Mouse (Mus musculus) embryonic stem cell, embryonic (primary cell): ENCODE measurements around the gene Kcnip4.

Experiments used
- CTCF ChIA-PET, 4 experiments: fragments of 300-600 bp in 2 of 4; fragments of 350-600 bp in 2 of 4; sonication (Branson Sonifier 250); formaldehyde crosslinking; loops; one replicate each; lab custom pipeline; 2022; ENCODE audit warnings: inconsistent platforms in 2 of 4; lab: Charles Lee
- POLR2A ChIA-PET, 4 experiments: fragments of 300-600 bp in 2 of 4; fragments of 350-600 bp in 2 of 4; sonication (Branson Sonifier 250); formaldehyde crosslinking; loops; one replicate each; lab custom pipeline; 2022; ENCODE audit warnings: antibody characterized with exemption in 4 of 4, inconsistent platforms in 1 of 4; lab: Charles Lee

Gene Kcnip4

DNA sequence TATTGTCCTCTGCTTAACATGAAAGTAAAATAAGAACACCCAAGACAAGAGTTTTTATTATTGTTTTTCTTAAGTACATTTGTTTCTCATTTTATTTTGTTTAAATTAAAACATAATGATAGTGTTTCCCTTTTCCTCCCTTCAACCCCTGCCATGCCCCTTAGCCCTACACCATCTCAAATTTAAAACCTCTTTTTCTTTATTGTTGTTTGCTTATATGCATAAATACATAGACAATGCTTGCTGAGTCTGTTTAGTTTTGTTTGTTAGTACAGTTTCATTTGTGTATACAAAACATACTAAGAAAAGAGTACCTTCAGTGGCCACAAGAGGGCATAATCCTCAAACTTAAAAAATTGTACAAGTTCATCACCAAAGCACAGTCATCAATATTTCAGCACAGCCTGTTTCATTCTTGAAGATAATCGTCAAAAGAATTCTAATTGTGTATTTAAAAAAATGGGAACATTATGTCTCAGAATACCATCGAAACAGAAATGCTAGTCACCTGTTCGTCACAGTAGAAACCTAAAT is 154.1 kb downstream of the Kcnip4 start:
- ChIA-PET CTCF (interaction anchor here in 2 of 4 experiments (0.9 to 1.2 kb wide), 2 partner anchors 591 to 592 kb away, joined by 4 read pairs; no protein-coding TSS in a partner anchor), POLR2A (no interaction called here)

DNA sequence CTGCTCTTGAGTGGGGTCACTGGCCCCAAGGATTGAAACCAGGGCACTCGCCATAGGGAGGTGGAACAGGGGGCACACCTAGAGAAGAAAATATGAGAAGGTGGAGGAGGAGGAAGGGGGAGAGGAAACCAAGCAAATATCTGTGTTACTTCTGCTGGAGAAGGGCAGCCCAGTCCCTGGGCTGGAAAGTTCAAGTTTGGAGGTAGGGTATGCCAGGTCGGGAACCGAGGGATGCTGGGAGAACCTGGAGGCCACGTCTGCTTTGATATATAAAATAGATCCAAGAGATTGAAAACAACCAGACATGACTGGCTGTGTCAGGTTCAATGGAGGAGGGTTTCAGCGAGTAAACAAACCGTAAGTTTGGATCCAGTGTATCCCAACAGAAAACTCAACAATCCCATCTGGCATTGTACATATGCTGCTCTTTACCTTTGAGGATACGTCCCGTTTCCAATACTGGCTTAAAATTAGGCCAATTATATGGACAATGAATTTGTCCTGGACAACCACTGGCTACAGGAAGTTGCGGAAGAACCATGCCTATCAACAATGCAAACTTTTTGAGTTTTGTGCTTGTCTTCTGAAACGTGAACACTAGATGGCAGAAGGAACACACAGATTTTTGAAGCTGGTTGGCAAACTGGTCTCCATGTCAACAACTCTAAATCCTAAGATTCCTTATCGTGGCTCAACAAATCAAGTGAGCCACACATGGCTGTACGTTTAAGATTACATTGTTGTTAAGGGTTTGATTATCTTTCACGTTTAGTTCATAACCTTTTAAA is 155.9 kb downstream of the Kcnip4 start:
- CTCF ChIA-PET, result interaction anchor here in 2 of 4 experiments (0.5 to 1.3 kb wide), 4 partner anchors 592 to 607 kb away, joined by 3 to 11 read pairs (median 6); no protein-coding TSS in a partner anchor

DNA sequence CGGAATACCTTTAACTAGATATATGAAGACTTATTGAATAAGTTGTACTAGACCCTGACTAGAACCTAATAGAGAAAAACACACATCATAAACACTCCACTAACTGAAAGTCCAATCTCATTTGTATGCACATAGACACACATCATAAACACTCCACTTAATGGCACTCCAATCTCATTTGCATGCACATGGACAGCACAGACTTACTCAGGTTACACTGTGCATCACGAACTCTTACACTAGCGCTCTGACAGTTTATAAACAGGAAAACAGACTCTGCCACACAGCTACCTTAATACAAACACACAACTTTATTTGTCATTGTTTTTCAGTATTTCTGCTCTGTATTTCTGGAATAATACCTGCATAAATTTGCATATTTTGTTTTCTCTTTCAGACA is 168.3 kb downstream of the Kcnip4 start:
- ChIA-PET CTCF (no interaction called here), POLR2A (no interaction called here)

More for the DNA sequence above, 155.9 kb downstream of the Kcnip4 start:
- POLR2A ChIA-PET, result no interaction called here

DNA sequence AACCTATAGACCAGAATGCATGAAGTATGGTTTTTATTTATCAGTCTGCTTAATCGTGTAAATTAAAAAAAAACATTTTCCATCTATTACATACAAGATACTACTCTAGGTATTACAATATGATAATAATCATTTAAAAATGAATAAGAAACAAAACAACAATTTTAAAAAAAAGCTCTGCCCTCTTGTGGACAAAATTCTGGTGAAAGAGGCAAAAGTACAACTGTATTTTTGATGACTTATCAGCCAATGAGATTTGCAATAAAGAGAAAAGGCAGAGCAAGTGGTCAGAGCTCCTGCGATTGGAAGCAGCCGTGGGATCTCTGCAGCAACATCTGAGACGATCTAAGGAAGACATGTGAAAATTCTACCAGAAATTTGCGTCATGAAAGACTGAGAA is 172.6 kb downstream of the Kcnip4 start:
- ChIA-PET POLR2A (no interaction called here), CTCF (interaction anchor here in 1 of 4 experiments (0.6 kb wide), 1 partner anchor 48 kb away, joined by 3 read pairs; no protein-coding TSS in a partner anchor)

DNA sequence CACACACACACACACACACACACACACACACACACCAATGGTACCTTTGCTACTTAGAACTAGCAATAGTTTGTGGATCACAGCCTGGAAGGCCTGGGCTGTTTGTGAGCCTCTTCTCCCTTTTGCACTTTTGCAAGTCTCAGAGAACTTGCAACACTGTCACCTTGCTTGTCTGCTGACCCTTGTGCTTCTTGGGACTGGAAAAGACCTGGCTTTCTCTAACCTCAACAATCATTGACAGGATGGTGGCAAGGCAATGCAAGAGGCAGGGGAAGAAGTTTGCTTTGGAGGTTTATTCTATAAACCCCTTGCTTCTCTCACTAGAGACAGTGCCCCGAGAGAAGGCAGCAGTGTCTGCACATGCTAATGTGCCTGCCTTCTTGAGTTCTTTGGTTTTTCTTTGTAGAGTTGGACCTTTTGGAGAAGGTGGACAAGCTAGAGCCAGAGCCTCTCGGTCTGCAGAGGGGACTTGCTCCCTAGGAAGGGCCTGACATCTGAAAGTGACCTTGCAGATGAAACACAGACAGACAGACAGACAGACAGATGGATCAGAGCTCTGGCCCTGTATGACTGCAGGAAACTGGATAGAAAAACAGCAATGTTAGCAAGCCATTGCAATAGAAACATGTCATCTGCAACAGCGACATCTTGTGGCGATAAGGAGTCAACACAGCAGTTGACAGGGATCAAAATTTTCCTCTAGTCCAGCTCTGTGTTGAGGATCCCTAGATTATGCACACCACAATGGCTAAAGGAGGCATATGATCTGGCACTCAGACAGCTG is 174.4 kb downstream of the Kcnip4 start:
- ChIA-PET POLR2A (no interaction called here), CTCF (interaction anchor here (0.5 to 1.6 kb wide), 9 partner anchors 12 to 1308 kb away, joined by 3 to 7 read pairs (median 3); no protein-coding TSS in a partner anchor)

DNA sequence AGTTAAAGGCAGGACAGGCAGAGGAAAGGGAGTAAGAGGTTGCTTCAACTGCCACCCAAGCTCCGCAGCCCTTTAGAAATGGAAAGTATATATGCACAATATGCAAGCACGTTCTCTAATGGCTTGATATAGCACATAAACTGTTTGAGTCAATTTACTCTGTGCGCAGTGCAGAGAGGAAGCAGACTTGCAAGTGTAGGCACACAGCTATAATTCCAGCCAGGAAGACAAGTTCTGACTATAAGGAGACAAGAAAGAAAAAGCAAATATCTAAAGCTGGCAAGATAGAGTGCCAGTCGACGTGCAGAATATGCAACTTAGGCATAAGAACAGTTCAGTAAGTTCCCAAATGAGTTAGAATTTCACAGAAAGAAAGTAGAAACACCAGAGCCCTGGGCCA is 175.2 kb downstream of the Kcnip4 start:
- CTCF ChIA-PET, result no interaction called here
- POLR2A ChIA-PET, result no interaction called here

DNA sequence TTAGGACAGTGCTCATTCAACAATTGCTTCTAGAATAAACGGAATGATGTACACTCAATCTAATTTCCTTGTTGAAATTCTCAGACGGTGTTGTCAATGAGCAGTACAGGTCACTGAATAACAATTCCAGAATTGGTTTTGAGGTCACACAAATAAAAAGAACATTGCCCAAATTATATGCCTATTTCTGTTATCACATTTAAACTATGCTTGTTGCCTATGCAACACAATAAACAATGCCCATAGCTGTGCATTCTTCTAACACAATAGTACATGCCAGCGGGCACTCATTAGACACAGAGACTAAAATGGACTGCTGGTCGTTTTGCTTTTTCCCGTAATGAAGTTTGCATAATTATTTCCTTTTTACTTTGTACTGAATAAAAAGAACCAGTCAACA is 176.2 kb downstream of the Kcnip4 start:
- POLR2A ChIA-PET, result no interaction called here
- CTCF ChIA-PET, result no interaction called here

DNA sequence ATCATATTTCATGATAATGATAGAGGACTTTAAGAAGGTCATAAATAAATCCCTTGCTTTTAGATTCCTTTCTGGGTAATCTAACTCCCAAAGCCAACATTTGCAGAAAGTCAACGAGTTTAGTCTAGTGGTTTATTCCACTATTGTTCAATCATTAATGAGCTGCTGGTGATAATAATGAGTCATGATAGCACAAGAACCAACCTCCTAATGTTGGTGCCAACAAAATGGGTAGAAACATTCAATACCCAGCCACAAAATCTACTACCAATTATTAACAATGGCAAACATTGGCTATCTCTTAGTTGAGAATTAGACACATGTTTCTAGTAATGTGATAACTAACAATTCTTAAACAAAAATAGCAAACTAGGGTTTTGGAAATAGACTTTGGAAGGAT is 180.1 kb downstream of the Kcnip4 start:
- CTCF ChIA-PET, result no interaction called here
- POLR2A ChIA-PET, result no interaction called here

DNA sequence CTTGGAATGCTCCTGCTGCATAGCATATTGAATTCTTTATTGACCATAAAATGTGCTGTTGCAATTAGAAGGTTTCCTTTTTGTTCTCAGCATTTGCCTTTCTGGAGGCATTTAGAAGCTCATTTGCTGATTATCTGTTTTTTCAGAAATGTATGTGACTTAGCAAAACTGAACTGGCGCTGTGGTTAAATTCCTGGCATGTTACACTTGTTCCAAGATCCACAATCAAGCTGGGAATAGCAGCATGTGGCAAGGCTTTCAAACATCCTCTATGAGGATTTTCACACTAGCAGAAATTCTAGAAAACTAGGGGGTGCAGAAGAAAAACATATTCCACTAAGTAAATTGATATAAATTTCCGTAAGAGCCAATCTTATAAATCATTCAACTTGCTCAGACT is 187.5 kb downstream of the Kcnip4 start:
- POLR2A ChIA-PET, result interaction anchor here in 1 of 4 experiments (0.6 kb wide), 1 partner anchor 23 kb away, joined by 3 read pairs; no protein-coding TSS in a partner anchor
- CTCF ChIA-PET, result no interaction called here

DNA sequence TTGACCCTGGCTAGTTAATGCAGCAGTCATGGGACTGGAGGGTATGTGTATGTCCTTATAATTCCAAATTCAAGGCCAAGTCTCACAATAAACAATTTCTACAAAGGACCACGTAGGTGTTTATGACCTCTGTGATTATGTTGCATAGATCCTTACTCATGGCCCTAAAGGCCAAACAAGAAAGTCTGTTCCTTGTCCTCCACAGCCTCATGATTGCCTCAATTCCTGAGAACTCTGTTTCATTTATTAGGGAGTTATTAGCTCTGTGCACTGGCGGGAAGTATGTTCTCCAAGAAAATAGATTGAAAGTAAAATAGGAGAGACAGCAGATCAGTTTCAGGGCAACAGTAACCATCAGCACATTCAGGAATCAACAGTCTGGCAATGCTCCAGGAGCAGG is 191.6 kb downstream of the Kcnip4 start:
- POLR2A ChIA-PET, result no interaction called here
- CTCF ChIA-PET, result no interaction called here

DNA sequence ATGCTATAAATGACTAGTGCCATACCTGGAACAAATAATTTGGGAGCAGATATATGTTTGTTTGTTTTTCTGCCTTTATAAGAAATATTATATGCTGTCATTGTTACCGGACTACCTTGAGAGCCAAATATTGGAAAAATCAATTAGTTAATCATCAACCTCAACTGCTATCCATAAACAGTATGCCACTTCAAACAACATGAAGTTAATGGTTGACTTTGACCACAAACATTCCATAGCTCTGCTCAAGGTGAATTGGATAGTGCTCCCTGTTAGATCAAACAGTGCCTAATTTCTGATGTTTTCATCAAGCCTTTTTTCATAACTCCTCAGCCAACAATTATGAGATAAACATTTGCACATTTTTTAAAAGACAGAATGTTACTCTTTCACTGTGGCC is 195.7 kb downstream of the Kcnip4 start:
- ChIA-PET POLR2A (no interaction called here), CTCF (no interaction called here)

DNA sequence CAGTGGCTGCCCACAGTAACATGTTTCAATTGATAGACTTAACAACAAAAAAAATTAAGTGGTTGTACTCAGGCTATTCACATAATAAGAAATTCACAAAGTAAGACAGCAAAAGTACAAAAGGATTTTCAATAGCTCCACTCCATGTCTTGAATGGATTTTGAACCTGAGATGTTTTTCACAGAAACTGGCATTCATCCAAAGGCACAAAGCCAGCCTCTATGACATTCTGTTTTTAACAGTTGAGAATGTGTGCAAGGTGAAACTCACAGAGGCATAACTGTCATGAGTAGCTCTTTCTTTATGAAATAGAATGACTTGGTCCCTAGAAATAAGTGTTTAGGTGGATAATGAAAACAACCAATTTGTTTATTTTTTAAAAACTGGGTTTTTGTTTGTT is 206.0 kb downstream of the Kcnip4 start:
- CTCF ChIA-PET, result no interaction called here
- POLR2A ChIA-PET, result no interaction called here

DNA sequence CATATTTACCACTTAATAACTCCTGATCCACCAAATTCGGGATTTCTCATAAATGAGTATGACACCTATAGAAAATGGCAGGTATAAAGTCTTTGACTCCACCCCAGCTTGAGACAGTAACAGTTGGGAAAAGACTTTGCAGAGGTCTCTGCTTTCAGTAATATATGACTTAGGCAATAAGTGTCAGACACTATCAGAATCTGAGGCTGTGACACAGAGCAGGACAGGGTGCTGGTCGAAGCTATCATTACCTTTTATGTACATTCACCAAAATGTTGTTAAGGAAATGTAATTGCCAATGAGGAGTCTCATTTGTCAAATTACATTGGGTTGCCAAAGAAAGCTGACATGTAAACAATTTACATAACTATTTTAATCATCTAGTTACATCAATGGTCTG is 206.8 kb downstream of the Kcnip4 start:
- ChIA-PET POLR2A (no interaction called here), CTCF (no interaction called here)

DNA sequence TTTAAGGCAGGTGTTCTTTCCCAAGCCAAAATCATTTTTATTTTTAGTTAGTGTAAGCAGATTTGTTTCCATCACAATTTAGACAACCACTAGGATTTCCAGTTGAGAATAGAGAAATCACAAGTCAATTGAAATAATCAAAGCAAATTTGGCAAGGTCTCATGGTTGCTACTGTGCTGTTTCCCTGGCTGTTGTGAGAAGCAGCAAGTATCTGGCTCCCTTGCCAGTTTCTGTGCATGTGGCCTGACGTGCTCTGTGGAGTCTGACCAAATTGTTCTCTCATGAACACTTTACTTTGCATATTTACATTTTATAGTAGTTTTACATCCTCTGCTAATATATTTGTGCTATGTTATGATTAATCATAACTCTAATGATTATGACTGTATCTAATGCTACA is 217.9 kb downstream of the Kcnip4 start:
- ChIA-PET CTCF (no interaction called here), POLR2A (no interaction called here)

DNA sequence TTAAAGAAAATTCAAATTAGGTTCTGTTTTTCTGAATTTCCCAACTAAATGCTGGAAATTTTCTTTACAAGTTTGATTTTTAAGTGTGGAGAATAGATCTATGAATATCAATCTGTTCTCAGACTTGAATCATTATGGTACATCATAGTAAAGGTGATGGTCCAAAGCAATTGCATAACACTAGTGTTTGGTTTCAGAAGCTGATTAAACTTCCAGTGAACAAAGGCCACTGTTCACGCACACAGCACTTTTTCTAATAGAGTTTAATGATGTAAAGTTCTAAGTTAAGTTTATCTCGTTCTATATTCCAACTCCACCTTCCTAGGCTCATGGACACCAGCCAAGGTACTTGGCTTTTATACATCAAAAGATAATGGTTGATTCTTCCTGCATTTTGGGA is 219.4 kb downstream of the Kcnip4 start:
- ChIA-PET POLR2A (no interaction called here), CTCF (no interaction called here)

DNA sequence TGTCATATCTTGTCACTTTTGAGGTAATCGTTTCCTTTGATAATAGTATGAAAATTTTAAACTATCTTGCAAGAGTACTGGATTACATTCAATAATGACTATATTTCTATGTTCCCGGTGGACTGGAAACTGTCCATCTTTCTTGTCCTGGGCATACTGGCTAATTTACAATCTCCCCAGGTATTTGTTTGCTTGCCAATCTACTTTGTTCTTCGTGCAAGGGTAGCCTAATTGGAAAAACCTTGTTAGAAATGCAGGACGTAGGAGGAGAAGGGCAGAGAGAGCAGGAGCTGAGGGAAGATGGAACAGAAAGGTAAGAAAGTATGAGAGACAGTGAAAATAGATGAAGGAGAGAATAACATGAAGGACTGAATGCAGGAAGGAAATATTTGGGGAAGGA is 226.1 kb downstream of the Kcnip4 start:
- ChIA-PET CTCF (no interaction called here), POLR2A (no interaction called here)

DNA sequence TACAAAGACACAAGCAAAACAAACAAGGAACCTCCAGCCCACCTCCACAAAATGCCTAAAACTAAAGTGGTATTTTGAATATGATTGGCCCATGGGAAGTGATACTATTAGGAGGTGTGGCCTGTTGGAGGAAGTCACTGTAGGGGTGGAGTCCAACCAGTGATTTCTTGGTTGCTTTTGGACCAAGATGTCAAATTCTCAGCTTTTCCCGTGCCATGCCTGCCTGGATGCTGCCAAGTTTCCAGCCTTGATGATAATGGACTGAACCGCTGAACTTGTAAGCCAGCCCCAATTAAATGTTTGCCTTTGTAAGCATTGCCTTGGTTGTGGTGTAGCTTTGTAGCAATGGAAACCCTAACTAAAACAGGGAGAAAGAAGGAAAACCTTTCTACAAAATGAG is 232.3 kb downstream of the Kcnip4 start:
- CTCF ChIA-PET, result no interaction called here

DNA sequence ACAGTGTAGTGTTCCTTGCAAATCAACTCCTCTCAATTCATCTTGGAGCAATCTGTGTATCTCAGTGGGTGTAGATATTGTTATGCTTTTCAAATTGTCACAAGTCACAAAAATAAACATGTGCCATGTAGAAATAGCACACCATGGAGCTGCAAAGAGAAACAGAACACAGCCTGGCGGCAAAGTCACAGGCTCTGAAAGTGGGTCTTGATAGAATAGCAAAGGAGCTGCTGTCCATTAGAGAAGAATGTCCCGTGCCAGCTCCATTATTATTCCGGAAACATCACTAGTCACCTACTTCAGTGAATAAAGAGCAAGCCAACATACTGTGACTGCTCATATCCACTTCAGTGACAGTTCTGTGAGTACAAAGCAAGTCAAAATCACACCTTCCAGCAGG is 232.9 kb downstream of the Kcnip4 start:
- ChIA-PET POLR2A (no interaction called here), CTCF (no interaction called here)

More for the DNA sequence above, 232.3 kb downstream of the Kcnip4 start:
- POLR2A ChIA-PET, result no interaction called here

DNA sequence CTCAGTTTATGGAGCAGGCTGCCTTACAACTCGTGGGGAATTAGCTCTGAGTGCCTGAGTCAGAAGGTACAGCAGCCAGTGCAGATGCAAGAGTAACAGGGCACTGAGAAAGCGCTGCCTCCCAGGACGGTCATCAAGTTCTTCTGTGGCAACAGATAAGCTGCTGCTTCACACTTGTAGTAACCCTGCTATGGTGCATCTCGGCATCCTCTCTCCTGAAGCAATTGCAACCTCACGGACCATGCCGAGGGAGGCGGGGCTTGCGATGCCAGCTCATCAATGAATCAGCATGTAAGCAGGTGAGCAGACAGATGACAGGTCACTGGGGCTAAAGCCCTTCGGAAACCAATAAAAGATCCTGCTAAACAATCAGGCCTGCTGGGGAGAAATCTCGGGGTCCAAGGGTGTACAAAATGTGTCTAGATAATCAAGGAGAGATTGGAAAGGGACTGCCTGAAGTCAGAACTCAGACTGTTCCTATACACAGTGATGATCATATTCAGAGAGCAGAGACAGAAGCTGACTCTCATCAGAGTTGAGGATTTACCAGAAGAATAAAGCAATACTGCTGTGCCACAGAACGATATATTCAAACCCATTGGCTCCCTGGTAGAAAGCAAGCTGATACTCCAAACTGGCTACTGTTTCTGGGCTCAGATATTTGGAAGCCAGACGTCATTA is 239.1 kb downstream of the Kcnip4 start:
- CTCF ChIA-PET, result interaction anchor here in 1 of 4 experiments (1.0 kb wide), 1 partner anchor 65 kb away, joined by 3 read pairs; no protein-coding TSS in a partner anchor
- POLR2A ChIA-PET, result no interaction called here
